Mouse (Mus musculus) hindbrain, embryonic 12.5 days (tissue): Measurements from ENCODE around the gene Ubac2. TPM values are rescaled to one million over a fixed set of nuclear protein-coding genes. Genes with fewer than 3 reads are reported as not detected.
"Not testable (repeated sequence)": the region's sequence is repeated elsewhere in the genome, so short reads cannot be mapped to it uniquely, and the experiment has no call there.

Experiments
- ATAC-seq: fragments of 200-750 bp; cut with Nextera tagmentation; 2 replicates; pipeline ENCODE4 v1.8.0; 2017; ENCODE audit warnings: moderate TSS enrichment; ENCODE audit not compliant: low FRiP score
- H3K27ac ChIP-seq: fragments of 300-500 bp; sonication (generic); 2 replicates; pipeline ENCODE4 v1.5.1; 2016; ENCODE audit warnings: mild to moderate bottlenecking
- H3K27me3 ChIP-seq: fragments of 300-500 bp; sonication (generic); 2 replicates; pipeline ENCODE4 v1.6.1; 2016; ENCODE audit warnings: mild to moderate bottlenecking
- H3K36me3 ChIP-seq: fragments of 300-500 bp; sonication (generic); 2 replicates; pipeline ENCODE4 v1.6.1; 2016; ENCODE audit warnings: mild to moderate bottlenecking
- H3K4me1 ChIP-seq: fragments of 300-500 bp; sonication (generic); 2 replicates; pipeline ENCODE4 v1.6.1; 2016
- H3K4me2 ChIP-seq: fragments of 300-500 bp; sonication (generic); replicated peaks from 2 replicates; pipeline ENCODE4 v1.6.1; 2016; ENCODE audit warnings: mild to moderate bottlenecking
- H3K4me3 ChIP-seq: fragments of 300-500 bp; sonication (generic); 2 replicates; pipeline ENCODE4 v1.5.1; 2016; ENCODE audit warnings: mild to moderate bottlenecking
- H3K9ac ChIP-seq: fragments of 300-500 bp; sonication (generic); 2 replicates; pipeline ENCODE4 v1.6.1; 2016; ENCODE audit warnings: mild to moderate bottlenecking, moderate library complexity
- H3K9me3 ChIP-seq: fragments of 300-500 bp; sonication (generic); replicated peaks from 2 replicates; pipeline ENCODE4 v1.6.1; 2016; ENCODE audit warnings: mild to moderate bottlenecking
- WGBS: fragments of 180-500 bp; shearing (Covaris S2); methylation state at CpG from one replicate; pipeline ENCODE4 v1.1.7; 2016; 5-methylcytosine and 5-hydroxymethylcytosine counted together
- polyA plus RNA-seq: library from polyadenylated mRNA; unstranded; fragments of >200 nt; fragmentation: Nextera tagmentation; extraction: Ambion mirVana; gene quantifications from 2 replicates; pipeline ENCODE4 v1.2.1, GENCODE M21; 2016

The Ubac2 gene
- 60.0 and 60.3 TPM in 2 replicates for polyA plus RNA-seq

DNA sequence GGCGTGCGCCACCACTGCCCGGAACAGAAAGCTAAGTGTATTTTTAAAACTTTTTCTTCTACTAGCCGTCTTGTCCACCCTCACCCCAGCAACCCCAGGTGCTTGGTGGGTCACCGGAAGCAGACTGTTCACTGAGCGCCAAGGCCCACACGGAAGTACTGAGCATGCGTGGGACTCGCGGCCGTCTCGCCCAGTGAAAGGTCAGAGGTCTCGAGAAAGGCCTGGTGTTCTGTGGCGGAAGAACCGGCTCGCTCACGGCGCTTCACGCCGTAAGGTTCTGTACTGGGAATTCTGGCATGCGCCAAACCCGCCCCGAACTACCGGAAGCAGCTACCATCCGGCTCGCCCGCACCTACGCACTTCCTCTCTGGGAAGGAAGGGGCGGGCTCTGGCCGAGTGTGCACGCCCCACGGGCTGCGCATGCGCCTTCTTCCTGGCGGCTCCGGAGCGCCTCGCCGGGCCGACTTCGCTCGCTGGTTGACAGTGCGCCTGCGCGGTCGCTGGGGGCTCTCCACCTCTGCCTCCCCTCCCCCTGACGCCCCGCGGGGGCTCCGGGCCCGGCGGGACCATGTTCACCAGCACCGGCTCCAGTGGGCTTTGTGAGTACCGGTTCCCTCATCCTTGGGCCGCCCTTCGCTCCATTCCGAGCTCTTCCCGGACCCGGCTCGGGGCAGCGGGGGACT lies at the start of gene Ubac2:
TSS of gene Ubac2 (plus strand) at position 445 of the 683 bp plus-strand sequence.
- Histone ChIP-seq H3K9me3 (no peaks in the 10 kb centered on the region), H3K4me1 (peaks cover 17% of the 10 kb centered on the region), H3K36me3 (0 out of 2 replicates have a peak, but pooled peaks cover 4% of the 10 kb centered on the region), H3K4me3 (peak within 1 kb of the TSS; percentile 72), H3K4me2 (peak within 1 kb of the TSS; percentile 94), H3K27me3 (no peaks in the 10 kb centered on the region), H3K9ac (peak within 1 kb of the TSS; percentile 85), H3K27ac (peak within 1 kb of the TSS; percentile 81)
- ATAC-seq, result peak; percentile 99
- WGBS, result under 1% methylated on average over 60 of the region's 61 CpGs

DNA sequence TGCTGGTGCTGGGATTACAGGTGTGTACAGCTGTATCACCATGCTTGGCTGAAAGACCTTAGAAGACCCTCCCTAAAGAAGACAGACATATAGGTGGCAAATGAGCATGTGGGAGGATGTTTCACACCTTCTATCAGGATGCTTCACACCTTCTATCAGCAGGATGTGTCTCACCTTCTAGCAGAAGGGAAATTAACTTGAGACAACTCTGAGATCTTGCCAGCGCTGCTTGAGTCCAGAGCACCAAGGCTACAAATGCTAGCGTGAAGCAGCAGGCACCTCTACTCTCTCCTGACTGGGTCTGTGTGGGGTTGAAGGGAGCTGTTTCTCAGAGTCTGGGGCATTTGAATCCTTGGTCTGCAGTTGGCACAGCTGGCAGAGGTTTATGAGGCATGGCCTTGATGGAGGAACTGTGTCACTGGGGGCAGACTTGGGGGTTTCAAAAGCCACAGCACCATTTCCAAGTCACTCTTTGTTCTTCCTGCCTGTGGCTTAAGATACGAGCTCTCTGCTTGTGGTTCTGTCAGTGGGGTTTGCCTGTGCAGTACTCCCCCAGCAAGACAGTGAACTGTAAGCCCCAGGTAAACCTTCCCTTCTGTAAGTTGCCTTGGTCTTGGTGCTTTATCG lies 48.5 kb upstream of the Ubac2 start:
- H3K9ac ChIP-seq, result no peak overlapping the region
- H3K4me1 ChIP-seq, result no peaks in the 10 kb centered on the region
- 87% methylated on average over 4 of the region's 4 CpGs for WGBS
- H3K27ac ChIP-seq, result no peak overlapping the region
- no peak overlapping the region for H3K4me2 ChIP-seq
- H3K4me3 ChIP-seq, result no peak overlapping the region
- no peak for ATAC-seq
- H3K9me3 ChIP-seq, result peaks cover 6% of the 10 kb centered on the region; the same call in 1 of the 2 replicates
- no peaks in the 10 kb centered on the region for H3K27me3 ChIP-seq
- H3K36me3 ChIP-seq, result no peaks in the 10 kb centered on the region

DNA sequence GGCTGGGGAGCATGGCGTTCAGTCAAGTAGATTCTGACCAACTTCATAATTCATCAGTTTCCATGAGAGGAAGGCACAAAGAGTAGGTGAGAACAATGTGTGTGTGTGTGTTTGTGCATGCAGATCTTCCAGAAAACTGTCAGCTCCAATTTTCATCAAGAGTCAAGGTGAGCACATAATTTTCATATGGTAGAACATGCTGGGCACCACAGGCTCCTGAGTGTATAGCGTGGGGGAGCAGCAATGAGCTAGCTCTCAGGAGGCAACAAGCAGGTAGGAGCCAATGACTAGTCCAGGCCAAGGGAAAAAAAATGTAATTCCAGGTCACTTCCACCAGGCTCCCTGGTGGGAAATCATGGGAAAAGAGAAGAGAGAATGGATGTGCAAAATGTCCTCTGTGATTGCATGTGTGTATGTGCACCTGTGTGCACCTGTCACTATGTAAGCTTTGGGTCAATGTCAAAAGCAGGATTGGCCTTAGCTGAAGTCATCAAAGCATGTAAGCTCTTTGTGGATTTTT lies 45.4 kb upstream of the Ubac2 start:
- ATAC-seq, result no peak
- WGBS, result 76% methylated on average over 2 of the region's 2 CpGs
- H3K9ac ChIP-seq, result no peak overlapping the region

DNA sequence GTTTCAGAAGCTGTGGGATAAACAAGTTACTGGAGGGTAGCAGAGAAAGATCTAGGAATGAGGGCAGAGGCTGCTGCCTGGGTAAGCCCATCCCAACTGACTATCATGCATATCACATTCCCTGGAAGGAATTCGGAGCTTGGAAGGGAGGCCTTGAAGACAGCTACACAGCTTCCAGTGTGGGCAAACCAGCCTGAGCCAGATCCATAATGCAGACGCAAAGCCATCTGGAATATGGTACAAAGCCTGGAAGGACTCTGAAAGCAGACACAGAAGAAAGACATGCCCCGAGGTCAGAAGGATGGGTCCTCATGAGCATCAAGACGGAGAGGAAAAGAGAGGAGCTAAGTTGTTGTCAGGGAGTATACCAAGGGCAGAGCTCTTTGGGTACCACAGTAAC lies 40.3 kb upstream of the Ubac2 start:
- Histone ChIP-seq H3K36me3 (no peaks in the 10 kb centered on the region), H3K27ac (no peak overlapping the region), H3K4me2 (no peak overlapping the region), H3K27me3 (no peaks in the 10 kb centered on the region), H3K9ac (no peak overlapping the region), H3K4me1 (no peaks in the 10 kb centered on the region), H3K9me3 (peaks cover 11% of the 10 kb centered on the region), H3K4me3 (no peak overlapping the region)
- ATAC-seq, result no peak
- 92% methylated on average over 4 of the region's 4 CpGs for WGBS

More for the DNA sequence above, 45.4 kb upstream of the Ubac2 start:
- Histone ChIP-seq H3K27me3 (no peaks in the 10 kb centered on the region), H3K4me3 (no peak overlapping the region), H3K4me2 (no peak overlapping the region), H3K36me3 (no peaks in the 10 kb centered on the region), H3K27ac (no peak overlapping the region), H3K9me3 (peaks cover 6% of the 10 kb centered on the region; the same call in 1 of the 2 replicates), H3K4me1 (no peaks in the 10 kb centered on the region)

DNA sequence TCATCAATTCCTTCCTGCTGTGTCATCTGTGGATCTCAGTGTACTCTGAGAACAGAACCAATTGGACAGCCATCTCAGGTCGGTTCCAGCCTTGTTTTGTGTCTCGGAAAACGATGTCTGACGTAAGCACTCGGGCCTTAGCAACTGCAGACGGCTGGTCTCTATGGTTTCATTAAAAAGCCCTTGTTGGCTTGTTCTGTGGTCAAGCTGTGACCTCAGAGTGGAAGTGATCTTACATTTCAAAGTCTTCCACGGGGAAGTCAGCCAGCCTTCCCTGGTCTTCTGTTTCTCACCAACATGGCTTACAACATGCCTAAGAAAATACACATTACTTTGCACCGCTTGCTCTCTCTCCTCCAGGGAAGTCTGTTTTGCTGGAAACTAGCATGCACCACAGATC lies 38.2 kb upstream of the Ubac2 start:
- H3K4me3 ChIP-seq, result no peak overlapping the region
- H3K36me3 ChIP-seq, result no peaks in the 10 kb centered on the region
- H3K4me1 ChIP-seq, result no peaks in the 10 kb centered on the region
- H3K27me3 ChIP-seq, result no peaks in the 10 kb centered on the region
- WGBS, result 89% methylated on average over 8 of the region's 8 CpGs
- H3K9ac ChIP-seq, result no peak overlapping the region
- H3K27ac ChIP-seq, result no peak overlapping the region
- no peak overlapping the region for H3K4me2 ChIP-seq
- H3K9me3 ChIP-seq, result peaks cover 11% of the 10 kb centered on the region
- no peak for ATAC-seq

DNA sequence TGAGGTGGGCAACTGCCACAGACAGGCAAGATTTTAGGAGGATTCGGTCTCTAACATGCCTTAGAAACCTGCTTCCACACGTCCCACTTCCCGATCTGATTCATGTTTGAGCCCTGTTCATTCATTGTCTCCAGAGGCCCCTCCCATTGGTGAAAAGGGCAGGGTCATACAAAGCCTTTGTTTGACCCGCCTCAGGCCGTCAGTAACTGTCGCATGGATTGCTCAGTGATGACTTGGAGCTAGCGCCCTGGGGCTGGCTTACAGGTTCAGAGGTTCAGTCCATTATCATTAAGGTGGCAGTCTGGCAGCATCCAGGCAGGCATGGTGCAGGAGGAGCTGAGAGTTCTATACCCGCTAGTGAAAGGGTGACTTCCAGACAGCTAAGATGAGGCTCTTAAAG lies 33.9 kb upstream of the Ubac2 start:
- Histone ChIP-seq H3K27me3 (no peaks in the 10 kb centered on the region), H3K4me1 (no peaks in the 10 kb centered on the region), H3K36me3 (no peaks in the 10 kb centered on the region), H3K27ac (no peak overlapping the region), H3K4me2 (no peak overlapping the region), H3K9me3 (peaks cover 4% of the 10 kb centered on the region), H3K4me3 (no peak overlapping the region), H3K9ac (no peak overlapping the region)
- no peak for ATAC-seq
- WGBS, result 45% methylated on average over 8 of the region's 8 CpGs

DNA sequence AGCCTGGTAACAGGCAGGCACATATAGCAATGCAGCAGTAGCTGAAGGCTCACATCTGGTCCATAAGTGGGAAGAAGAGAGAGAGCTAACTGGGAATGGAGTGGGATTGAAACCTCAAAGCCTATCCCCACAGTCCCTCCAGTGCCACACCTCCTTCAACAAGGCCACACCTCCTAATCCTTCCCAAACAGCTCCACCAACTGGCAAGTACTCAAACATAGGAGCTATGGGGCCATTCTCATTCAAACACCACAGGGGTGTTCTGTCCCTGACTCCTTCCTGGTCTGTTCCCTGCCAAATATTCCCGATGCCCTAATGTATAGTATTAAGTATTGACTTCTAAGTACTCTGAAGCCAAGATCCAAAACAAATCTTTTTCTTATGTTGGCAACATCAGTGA lies 27.2 kb upstream of the Ubac2 start:
- Histone ChIP-seq H3K9ac (no peak overlapping the region), H3K27me3 (no peaks in the 10 kb centered on the region), H3K9me3 (no peaks in the 10 kb centered on the region), H3K4me1 (no peaks in the 10 kb centered on the region), H3K27ac (no peak overlapping the region), H3K4me3 (no peak overlapping the region), H3K4me2 (no peak overlapping the region), H3K36me3 (no peaks in the 10 kb centered on the region)
- WGBS, result 96% methylated on average over 1 of the region's 1 CpGs
- no peak for ATAC-seq

DNA sequence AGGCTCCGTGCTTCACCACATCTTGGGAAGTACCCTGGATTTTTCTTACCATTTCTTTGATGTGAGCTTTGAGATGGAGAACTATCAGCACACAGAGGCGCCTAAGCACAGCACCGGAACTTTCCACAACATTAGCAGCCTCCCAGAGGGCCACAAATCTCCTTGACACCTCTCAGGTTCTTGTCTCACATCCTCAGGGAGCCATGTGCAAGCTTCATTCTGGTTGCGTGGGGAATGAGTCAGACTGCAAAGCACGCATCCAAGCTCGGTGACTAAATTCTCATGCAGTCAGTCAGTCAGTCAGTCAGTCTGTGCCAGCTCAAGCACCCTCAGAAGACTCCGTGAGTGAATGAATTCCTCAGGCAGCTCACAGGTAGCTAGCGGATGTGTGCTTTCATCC lies 25.9 kb upstream of the Ubac2 start:
- WGBS, result 87% methylated on average over 8 of the region's 8 CpGs

DNA sequence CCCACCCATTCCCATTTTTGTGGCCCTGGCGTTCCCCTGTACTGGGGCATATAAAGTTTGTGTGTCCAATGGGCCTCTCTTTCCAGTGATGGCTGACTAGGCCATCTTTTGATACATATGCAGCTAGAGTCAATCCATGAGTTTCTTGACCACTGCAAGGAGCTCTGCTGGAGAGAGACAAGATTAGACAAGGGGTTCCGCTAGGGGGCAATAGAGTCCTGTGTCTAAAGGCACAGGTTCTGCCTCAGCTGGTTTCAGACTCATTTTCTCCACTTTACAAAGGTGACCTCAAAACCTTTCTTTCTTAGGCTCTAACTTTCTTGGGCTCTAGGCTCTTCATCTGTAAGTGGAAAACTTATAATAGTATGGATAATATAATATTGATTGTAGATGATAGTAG lies 13.3 kb upstream of the Ubac2 start:
- H3K27me3 ChIP-seq, H3K9me3 ChIP-seq, H3K9ac ChIP-seq, H3K4me2 ChIP-seq, H3K27ac ChIP-seq, H3K4me1 ChIP-seq, H3K36me3 ChIP-seq, H3K4me3 ChIP-seq: not testable (repeated sequence)
- ATAC-seq, result peak; percentile 60; the same call in 1 of the 2 replicates
- WGBS, result 13% methylated on average over 2 of the region's 2 CpGs

More for the DNA sequence above, 25.9 kb upstream of the Ubac2 start:
- no peak for ATAC-seq
- Histone ChIP-seq H3K4me2 (no peak overlapping the region), H3K27me3 (no peaks in the 10 kb centered on the region), H3K4me1 (no peaks in the 10 kb centered on the region), H3K4me3 (no peak overlapping the region), H3K9me3 (no peaks in the 10 kb centered on the region), H3K27ac (no peak overlapping the region), H3K9ac (no peak overlapping the region), H3K36me3 (no peaks in the 10 kb centered on the region)

DNA sequence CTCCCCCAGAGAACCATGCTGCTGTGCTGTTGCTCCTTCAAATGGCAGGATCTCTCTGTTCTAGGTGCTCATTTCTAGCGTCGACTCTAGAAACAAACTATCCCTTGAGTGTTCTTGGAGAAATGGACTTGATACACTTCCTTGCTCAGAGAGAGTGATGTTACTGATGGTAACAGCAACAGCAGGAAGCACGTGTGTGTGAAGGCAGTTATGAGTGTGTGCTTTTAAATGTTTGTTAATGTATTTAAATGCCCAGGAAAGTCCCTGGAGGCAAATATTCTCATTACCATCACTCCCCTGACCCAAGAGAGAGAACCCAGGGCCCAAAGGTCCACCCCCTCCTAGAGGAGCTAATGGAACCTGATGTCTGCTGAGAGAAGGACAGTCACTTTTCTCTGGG lies 11.8 kb upstream of the Ubac2 start:
- 77% methylated on average over 3 of the region's 3 CpGs for WGBS
- Histone ChIP-seq H3K4me1 (no peaks in the 10 kb centered on the region), H3K9ac (no peak overlapping the region), H3K4me3 (no peak overlapping the region), H3K27me3 (no peaks in the 10 kb centered on the region), H3K27ac (no peak overlapping the region), H3K4me2 (no peak overlapping the region), H3K9me3 (no peaks in the 10 kb centered on the region), H3K36me3 (no peaks in the 10 kb centered on the region)
- ATAC-seq, result no peak

DNA sequence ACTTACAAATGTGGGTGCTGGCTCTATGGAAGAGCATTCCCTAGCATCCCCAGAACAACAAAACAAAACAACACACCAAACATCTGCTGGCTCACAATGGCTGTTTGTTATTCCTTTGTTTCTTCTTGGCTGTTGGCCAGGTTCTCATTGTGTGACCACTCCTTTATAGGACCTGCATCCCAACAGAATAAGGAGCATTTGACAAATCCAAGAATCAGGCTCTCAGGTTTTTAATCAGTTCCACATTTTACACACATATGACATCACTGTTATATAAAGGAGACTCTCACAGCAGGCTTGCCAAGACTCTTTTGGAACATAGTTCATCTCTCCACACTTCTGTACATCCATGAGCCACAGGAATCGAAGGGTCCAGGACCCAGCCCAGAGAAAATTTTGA lies 9.3 kb upstream of the Ubac2 start:
- no peaks in the 10 kb centered on the region for H3K9me3 ChIP-seq
- no peak overlapping the region for H3K27ac ChIP-seq
- H3K9ac ChIP-seq, result no peak overlapping the region
- no peak for ATAC-seq
- H3K4me1 ChIP-seq, result no peaks in the 10 kb centered on the region
- no peak overlapping the region for H3K4me2 ChIP-seq
- no peak overlapping the region for H3K4me3 ChIP-seq
- WGBS, result 64% methylated on average over 1 of the region's 1 CpGs
- no peaks in the 10 kb centered on the region for H3K36me3 ChIP-seq
- no peaks in the 10 kb centered on the region for H3K27me3 ChIP-seq

DNA sequence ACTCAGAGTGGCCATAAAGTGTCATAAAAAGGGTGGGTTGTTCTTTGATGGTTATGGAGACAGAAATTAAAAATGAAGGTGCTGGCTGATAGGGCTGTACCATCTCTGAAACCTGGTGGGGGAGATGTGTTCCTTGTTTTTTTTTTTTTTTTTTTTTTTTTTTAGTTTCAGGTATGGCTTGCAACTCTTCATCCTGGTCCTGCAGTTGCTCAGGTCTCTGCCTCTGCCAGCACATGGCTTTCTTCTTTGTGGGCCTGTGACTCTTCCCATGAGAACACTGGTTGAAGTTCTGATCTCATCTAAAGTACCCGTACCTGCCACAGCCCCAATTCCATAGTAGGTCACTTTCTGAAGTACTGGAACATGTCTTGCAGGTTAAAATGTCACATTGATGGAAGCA lies 5.7 kb upstream of the Ubac2 start:
- Histone ChIP-seq H3K4me2 (no peak overlapping the region), H3K27ac (no peak overlapping the region), H3K27me3 (no peaks in the 10 kb centered on the region), H3K9ac (no peak overlapping the region), H3K9me3 (no peaks in the 10 kb centered on the region), H3K4me1 (peaks cover 3% of the 10 kb centered on the region; the same call in 1 of the 2 replicates), H3K36me3 (no peaks in the 10 kb centered on the region), H3K4me3 (no peak overlapping the region)
- no peak for ATAC-seq
- 79% methylated on average over 1 of the region's 1 CpGs for WGBS

DNA sequence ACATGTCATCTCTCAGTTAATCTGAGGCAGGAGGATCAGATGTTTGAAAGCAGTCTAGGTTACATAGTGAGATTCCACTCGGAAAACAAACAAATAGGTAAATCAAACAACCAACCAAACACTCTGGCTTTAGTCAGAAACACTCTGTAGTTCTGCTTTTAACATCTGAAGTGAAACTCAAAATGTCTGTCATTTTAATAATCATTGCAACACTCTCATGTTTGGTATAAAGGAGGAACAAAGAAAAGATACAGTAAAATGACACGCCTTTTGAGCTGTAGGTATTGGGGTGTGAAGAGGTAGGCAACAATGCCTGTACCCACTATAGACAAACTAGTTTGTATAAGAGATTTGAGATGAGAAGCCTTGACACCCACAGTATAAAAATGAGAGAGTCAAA lies 5.2 kb upstream of the Ubac2 start:
- no peak overlapping the region for H3K4me2 ChIP-seq
- H3K9me3 ChIP-seq, result no peaks in the 10 kb centered on the region
- H3K4me3 ChIP-seq, result no peak overlapping the region
- H3K4me1 ChIP-seq, result peaks cover 4% of the 10 kb centered on the region; the same call in 1 of the 2 replicates
- no peak for ATAC-seq
- H3K27ac ChIP-seq, result no peak overlapping the region
- 79% methylated on average over 2 of the region's 2 CpGs for WGBS
- H3K9ac ChIP-seq, result no peak overlapping the region
- no peaks in the 10 kb centered on the region for H3K36me3 ChIP-seq
- H3K27me3 ChIP-seq, result no peaks in the 10 kb centered on the region
